Mouse (Mus musculus) small intestine, adult 2 months (tissue): Measurements from ENCODE around the gene Ccdc186.

Source experiments
- CTCF ChIP-seq: fragments of 200-500 bp; IDR thresholded peaks from 2 replicates; pipeline ENCODE4 v1.5.1; 2012; ENCODE audit warnings: low read depth, mild to moderate bottlenecking, control low read depth, inconsistent platforms, low read length, moderate library complexity, mixed read lengths; ENCODE audit not compliant: insufficient replicate concordance, insufficient read length; ENCODE audit errors: extremely low read depth
- POLR2A ChIP-seq: fragments of 200-500 bp; IDR thresholded peaks from 2 replicates; pipeline ENCODE4 v1.6.1; 2012; ENCODE audit warnings: low read depth, mild to moderate bottlenecking, control low read depth, inconsistent platforms, low read length, moderate library complexity

- TF ChIP-seq POLR2A (no peak), CTCF (no peak)
Measured at GRCm38 (mm10) chr19:56801656-56802351, 20.2 kb downstream of the Ccdc186 start.
